Mouse (Mus musculus): ENCODE measurements around the gene Hist1h1c. TPM values are rescaled to one million over a fixed set of nuclear protein-coding genes. Genes with fewer than 3 reads are reported as not detected.
"Not testable (repeated sequence)": the region's sequence is repeated elsewhere in the genome, so short reads cannot be mapped to it uniquely, and the experiment has no call there.

The Hist1h1c gene
- polyA plus RNA-seq, 1 experiment from 2014 or later: 20.5 TPM

DNA sequence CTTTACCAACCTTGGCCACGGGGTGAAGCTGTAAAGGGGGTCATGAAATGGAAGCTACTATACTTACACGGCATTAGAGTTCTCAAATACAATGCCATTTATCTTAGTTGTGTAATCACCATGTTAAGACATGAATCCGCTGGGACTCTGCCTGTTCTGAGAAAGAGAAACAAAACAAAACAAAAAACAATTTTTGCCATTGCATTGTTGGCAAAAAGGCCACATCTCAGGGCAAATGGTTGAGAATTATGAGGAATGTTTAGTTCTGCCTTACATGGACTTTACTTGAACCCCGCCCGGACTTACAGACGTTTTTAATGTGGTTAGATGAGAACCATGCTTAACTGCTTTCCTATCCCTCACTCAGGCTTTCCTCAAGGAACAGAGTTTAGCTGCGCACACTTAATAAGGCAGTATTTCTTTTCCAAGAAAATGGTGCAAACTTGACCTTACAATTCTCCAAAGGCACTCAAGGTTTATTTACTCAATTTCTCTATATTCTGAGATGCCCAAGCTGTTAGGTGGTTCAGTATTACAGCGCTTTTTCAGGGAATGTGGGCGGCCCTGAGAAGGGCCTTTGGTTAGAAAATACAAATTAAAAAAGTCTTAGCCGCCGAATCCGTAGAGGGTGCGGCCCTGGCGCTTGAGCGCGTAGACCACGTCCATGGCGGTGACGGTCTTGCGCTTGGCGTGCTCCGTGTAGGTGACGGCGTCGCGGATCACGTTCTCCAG is 21.8 kb downstream of the Hist1h1c start:
- H3K36me3 ChIP-seq (ENCODE audit: poor library complexity, severe bottlenecking): no peaks in the 10 kb centered on the region
- peak overlapping the region; percentile 78 for H3K4me2 ChIP-seq
- WGBS: 1% methylated on average over 24 of the region's 27 CpGs
- H3K4me1 ChIP-seq: peaks cover 41% of the 10 kb centered on the region
- no peaks in the 10 kb centered on the region for H3K27me3 ChIP-seq
- ATAC-seq: no peak; the same call in 1 of the 2 replicates
- peak overlapping the region; percentile 85 for H3K27ac ChIP-seq
- H3K9ac ChIP-seq: peak overlapping the region; percentile 74
- H3K4me3 ChIP-seq: peak overlapping the region; percentile 53
- H3K9me3 ChIP-seq (replicated peaks): no peaks in the 10 kb centered on the region

DNA sequence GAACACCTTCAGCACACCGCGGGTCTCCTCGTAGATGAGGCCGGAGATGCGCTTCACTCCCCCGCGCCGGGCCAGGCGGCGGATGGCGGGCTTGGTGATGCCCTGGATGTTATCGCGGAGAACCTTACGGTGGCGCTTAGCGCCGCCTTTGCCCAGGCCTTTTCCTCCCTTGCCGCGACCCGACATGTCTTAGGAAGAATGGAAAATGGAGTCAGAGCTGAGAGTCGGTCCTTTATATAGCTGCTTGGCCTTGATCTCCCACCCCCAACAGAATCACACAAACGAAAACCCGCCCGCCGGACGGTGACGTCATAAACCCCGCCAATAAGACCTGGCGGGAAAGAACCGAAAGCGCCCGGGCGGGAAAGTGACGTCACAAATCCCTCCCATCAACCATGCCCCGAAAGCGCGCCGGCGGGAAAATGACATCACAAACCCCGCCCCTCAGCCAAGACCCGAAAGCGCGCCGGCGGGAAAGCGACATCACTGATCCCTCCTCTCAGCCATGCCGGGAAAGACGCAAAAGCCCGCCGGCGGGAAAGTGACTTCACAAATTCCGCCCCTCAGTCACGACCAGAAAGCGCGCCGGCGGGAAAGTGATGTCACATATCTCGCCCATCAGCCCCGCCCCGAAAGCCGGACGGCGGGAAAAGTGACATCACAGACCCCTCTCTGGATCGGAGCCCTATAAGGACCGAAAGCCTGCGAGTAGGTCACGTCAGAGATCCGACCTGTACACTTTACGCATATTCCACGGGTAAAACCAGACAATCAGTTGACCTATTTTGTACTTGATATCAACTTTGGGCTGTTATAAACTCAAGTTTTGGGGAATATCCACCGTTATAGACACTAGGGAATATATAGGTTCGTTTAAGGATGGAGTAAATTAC is 22.6 kb downstream of the Hist1h1c start, which contains the start of gene Hist1h4a:
Hist1h4a (minus strand) TSS at position 259 of the 893 bp plus-strand sequence.
- H3K27ac ChIP-seq: peak within 1 kb of the TSS; percentile 85
- WGBS: under 1% methylated on average over 61 of the region's 72 CpGs
- H3K4me1 ChIP-seq: peaks cover 39% of the 10 kb centered on the region
- H3K27me3 ChIP-seq: no peaks in the 10 kb centered on the region
- H3K36me3 ChIP-seq (ENCODE audit: poor library complexity, severe bottlenecking): no peaks in the 10 kb centered on the region
- no peaks in the 10 kb centered on the region for H3K9me3 ChIP-seq (replicated peaks)
- peak within 1 kb of the TSS; percentile 53 for H3K4me3 ChIP-seq
- ATAC-seq: peak; percentile 76
- peak within 1 kb of the TSS; percentile 74 for H3K9ac ChIP-seq
- H3K4me2 ChIP-seq: peak within 1 kb of the TSS; percentile 78

GRCm38 (mm10) chr13:23761871-23762821 is 23.5 kb downstream of the Hist1h1c start, which contains the start of gene Hist1h3a:
TSS of gene Hist1h3a (minus strand) at chr13:23762386.
- under 1% methylated on average over 30 of the region's 52 CpGs for WGBS
- Histone ChIP-seq H3K4me1 (peaks cover 38% of the 10 kb centered on the region), H3K9ac (peak within 1 kb of the TSS; percentile 66), H3K4me2 (peak within 1 kb of the TSS; percentile 78), H3K27ac (peak within 1 kb of the TSS; percentile 85), H3K4me3 (peak within 1 kb of the TSS; percentile 53)
- not testable (repeated sequence) for H3K9me3 ChIP-seq (replicated peaks); H3K36me3 ChIP-seq (ENCODE audit: poor library complexity, severe bottlenecking); H3K27me3 ChIP-seq
- peak; percentile 79 for ATAC-seq

DNA sequence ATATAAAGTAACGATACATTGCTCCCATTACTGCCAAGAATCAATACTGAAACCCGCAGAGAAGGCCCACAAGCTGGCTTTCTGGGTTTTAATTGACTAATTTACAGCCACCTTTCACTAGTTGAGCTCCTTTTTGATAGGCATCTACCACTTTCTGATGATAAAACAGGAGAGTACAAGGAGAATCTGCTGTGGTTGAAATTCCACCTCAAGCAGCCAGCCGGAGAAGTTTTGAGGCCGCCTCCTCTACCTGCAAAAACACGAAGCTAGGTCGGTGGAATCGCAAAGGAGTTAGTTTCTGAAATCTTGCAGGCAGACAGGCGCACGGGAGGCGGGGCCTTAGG is 24.6 kb downstream of the Hist1h1c start:
- Histone ChIP-seq H3K4me3 (peak overlapping the region; percentile 53), H3K4me1 (peaks cover 30% of the 10 kb centered on the region), H3K9me3 (replicated peaks) (no peaks in the 10 kb centered on the region), H3K36me3 (ENCODE audit: poor library complexity, severe bottlenecking) (no peaks in the 10 kb centered on the region), H3K27ac (peak overlapping the region; percentile 85), H3K9ac (peak overlapping the region; percentile 80; the same call in 1 of the 2 replicates), H3K27me3 (no peaks in the 10 kb centered on the region), H3K4me2 (peak overlapping the region; percentile 78)
- ATAC-seq: no peak
- under 1% methylated on average over 10 of the region's 10 CpGs for WGBS

- H3K4me1 ChIP-seq: peaks cover 30% of the 10 kb centered on the region
- no peaks in the 10 kb centered on the region for H3K27me3 ChIP-seq
- no peaks in the 10 kb centered on the region for H3K9me3 ChIP-seq (replicated peaks)
- H3K4me2 ChIP-seq: peak within 1 kb of the TSS; percentile 78
- peak within 1 kb of the TSS; percentile 85 for H3K27ac ChIP-seq
- 2% methylated on average over 34 of the region's 34 CpGs for WGBS
- H3K9ac ChIP-seq: peak within 1 kb of the TSS; percentile 80
- ATAC-seq: peak; percentile 74
- H3K4me3 ChIP-seq: peak within 1 kb of the TSS; percentile 53
- H3K36me3 ChIP-seq (ENCODE audit: poor library complexity, severe bottlenecking): no peaks in the 10 kb centered on the region
Observed at GRCm38 (mm10) chr13:23763586-23764323, 25.1 kb downstream of the Hist1h1c start, which contains the start of gene Hist1h1a. TSS of gene Hist1h1a (plus strand) at chr13:23763666.

DNA sequence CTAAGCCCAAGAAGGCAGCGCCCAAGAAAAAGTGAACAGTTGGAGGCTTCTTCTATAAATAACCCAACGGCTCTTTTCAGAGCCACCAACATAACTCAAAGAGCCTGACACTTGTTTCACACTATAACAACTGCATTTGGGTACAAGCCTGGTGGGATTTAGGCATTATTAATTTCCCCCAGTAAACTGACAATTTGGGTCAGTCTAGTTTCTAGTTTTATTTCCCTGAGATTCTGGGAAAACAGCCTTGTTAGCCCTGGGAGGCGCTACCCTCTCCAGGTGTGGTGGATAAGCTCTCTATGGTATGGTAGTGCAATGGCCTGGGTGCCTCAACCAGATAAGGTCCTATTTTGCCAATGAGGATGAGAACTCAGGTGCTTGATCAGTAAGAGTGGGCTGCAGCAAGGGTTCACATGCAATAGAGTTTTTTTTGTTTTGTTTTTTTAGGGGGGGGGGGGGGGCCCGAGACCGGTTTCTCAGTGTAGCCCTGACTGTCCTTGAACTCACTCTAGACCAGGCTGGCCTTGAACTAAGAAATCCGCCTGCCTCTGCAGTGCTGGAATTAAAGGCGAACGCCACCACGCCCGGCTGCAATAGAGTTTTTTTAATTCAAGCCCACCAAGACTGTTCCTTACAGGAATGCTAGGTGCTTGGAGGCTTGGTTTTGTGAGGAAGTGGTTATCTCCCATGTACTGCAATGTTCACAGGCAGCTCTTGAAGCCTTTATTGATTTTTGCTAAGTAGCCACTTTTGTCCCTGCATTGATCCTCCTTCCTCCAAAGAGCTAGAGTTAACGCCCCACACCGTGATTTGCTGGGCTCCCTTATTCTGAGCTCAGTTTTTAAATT is 25.9 kb downstream of the Hist1h1c start:
- Histone ChIP-seq H3K4me1 (peaks cover 30% of the 10 kb centered on the region), H3K27me3 (no peaks in the 10 kb centered on the region), H3K36me3 (ENCODE audit: poor library complexity, severe bottlenecking) (no peaks in the 10 kb centered on the region), H3K9me3 (replicated peaks) (no peaks in the 10 kb centered on the region), H3K4me2 (peak overlapping the region; percentile 78), H3K9ac (peak overlapping the region; percentile 80), H3K4me3 (peak overlapping the region; percentile 53), H3K27ac (peak overlapping the region; percentile 85)
- no peak for ATAC-seq
- WGBS: 34% methylated on average over 12 of the region's 12 CpGs

- ATAC-seq: no peak
- Histone ChIP-seq H3K4me2 (no peak overlapping the region), H3K9me3 (replicated peaks) (no peaks in the 10 kb centered on the region), H3K36me3 (ENCODE audit: poor library complexity, severe bottlenecking) (no peaks in the 10 kb centered on the region), H3K27ac (no peak overlapping the region), H3K4me3 (no peak overlapping the region), H3K9ac (no peak overlapping the region), H3K27me3 (no peaks in the 10 kb centered on the region), H3K4me1 (peaks cover 24% of the 10 kb centered on the region)
- WGBS: 61% methylated on average over 1 of the region's 1 CpGs
Observed at GRCm38 (mm10) chr13:23765172-23765513, 26.5 kb downstream of the Hist1h1c start.

DNA sequence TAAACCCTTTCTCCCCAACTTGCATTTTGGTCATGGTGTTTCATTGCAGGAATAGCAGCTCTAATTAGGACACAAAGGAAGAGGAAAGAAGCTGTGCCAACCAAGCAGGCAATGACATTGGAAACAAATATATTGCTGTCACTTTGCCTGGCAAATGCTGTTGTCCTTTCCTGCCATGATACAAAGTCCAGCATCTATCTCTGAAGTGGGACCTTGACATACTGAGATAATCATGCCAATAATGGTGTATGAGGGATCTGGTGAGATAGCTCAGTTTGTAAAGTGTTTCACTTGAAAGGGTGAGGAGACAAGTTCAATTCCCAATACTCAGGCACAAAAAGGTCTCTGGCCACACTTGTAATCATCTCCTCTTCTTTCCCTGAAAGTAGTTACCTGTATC is 28.2 kb downstream of the Hist1h1c start:
- Histone ChIP-seq H3K4me1 (peaks cover 16% of the 10 kb centered on the region), H3K9me3 (replicated peaks) (no peaks in the 10 kb centered on the region), H3K27me3 (no peaks in the 10 kb centered on the region), H3K9ac (no peak overlapping the region), H3K4me3 (no peak overlapping the region), H3K36me3 (ENCODE audit: poor library complexity, severe bottlenecking) (no peaks in the 10 kb centered on the region), H3K27ac (no peak overlapping the region), H3K4me2 (no peak overlapping the region)
- ATAC-seq: no peak

DNA sequence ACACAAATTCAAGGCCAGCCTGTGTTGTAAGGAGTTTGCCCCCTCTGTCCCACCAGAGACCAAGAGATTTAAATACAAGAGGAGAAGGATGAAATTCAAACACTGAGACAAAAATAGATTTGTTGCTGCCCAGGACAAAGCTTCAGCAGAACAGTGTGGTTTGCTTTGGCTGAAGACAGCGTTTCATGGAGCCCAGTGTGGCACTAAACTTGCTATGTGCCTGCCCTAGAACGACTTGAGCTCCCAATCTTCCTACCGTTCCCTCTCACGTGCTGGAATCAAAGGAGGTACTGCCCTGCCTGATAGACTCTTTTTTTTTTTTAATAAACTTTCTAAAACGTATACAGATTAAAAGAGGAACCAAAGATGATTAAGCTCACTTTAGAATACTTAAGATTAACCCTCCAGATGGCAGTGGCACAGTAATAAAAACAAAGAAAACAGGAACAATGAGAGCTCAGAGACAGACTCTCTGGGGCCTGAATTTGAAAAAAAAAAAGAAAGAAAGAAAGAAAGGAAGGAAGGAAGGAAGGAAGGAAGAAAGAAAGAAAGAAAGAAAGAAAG is 30.3 kb downstream of the Hist1h1c start:
- no peak for ATAC-seq
- Histone ChIP-seq H3K4me2 (no peak overlapping the region), H3K4me3 (no peak overlapping the region), H3K9ac (no peak overlapping the region), H3K27ac (no peak overlapping the region), H3K36me3 (ENCODE audit: poor library complexity, severe bottlenecking) (no peaks in the 10 kb centered on the region), H3K9me3 (replicated peaks) (no peaks in the 10 kb centered on the region), H3K27me3 (no peaks in the 10 kb centered on the region), H3K4me1 (peaks cover 11% of the 10 kb centered on the region)
- WGBS: 35% methylated on average over 5 of the region's 5 CpGs

DNA sequence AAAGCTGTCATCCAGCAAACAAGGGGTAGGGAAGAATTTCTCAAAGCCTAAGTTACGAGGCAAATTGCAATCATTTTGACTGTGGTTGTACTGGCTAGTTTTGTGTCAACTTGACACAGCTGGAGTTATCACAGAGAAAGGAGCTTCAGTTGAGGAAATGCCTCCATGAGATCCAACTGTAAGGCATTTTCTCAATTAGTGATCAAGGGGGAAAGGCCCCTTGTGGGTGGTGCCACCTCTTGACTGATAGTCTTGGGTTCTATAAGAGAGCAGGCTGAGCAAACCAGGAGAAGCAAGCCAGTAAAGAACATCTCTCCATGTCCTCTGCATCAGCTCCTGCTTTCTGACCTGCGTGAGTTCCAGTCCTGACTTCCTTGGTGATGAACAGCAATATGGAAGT is 31.0 kb downstream of the Hist1h1c start, which contains the start of gene Trim38:
Trim38 (plus strand) TSS at position 301 of the 400 bp plus-strand sequence.
- H3K27ac ChIP-seq: not testable (repeated sequence)
- 88% methylated on average over 2 of the region's 2 CpGs for WGBS

More for the DNA sequence above, 31.0 kb downstream of the Hist1h1c start, which contains the start of gene Trim38:
- H3K9ac ChIP-seq; H3K9me3 ChIP-seq (replicated peaks); H3K4me2 ChIP-seq; H3K27me3 ChIP-seq; ATAC-seq; H3K4me1 ChIP-seq; H3K36me3 ChIP-seq (ENCODE audit: poor library complexity, severe bottlenecking); H3K4me3 ChIP-seq: not testable (repeated sequence)
